Mouse (Mus musculus): ENCODE measurements around the gene Acot5.
A peak's percentile ranks its signal among the peaks of the same experiment; 100 is the strongest.
"Not testable (repeated sequence)": the region's sequence is repeated elsewhere in the genome, so short reads cannot be mapped to it uniquely, and the experiment has no call there.

GRCm38 (mm10) chr12:84020528-84020927 is 48.6 kb upstream of the Acot5 start:
- TF ChIP-seq CTCF (IDR thresholded peaks at IDR 0.05; ENCODE audit: low read depth): not testable (repeated sequence)
- peak; percentile 60; the same call in 1 of the 2 replicates for TF ChIP-seq EP300 (IDR thresholded peaks at IDR 0.05; ENCODE audit: low read depth)
